Mouse (Mus musculus) megakaryocyte progenitor cell, adult 5-6 weeks (primary cell): ENCODE data around the gene Ggact. TPM values are rescaled to one million over a fixed set of nuclear protein-coding genes. Genes with fewer than 3 reads are reported as not detected.

Experiments used
- ATAC-seq: replicated peaks from 2 replicates; pipeline ENCODE4 v1.8.0; 2016; ENCODE audit warnings: mild to moderate bottlenecking, moderate TSS enrichment, inconsistent platforms; ENCODE audit not compliant: poor library complexity
- total RNA-seq, 2 experiments: library from RNA; stranded (forward) in 1 of 2; stranded (reverse) in 1 of 2; fragments of 157-497, 149-512 nt in 1 of 2; fragments of 200-1000 nt in 1 of 2; gene quantifications; 2 replicates each; pipeline versions ENCODE4 v1.2.3 to v1.2.4; 2015 to 2017

Ggact gene
- total RNA-seq, 2 experiments from 2014 or later, result 3.7 to 9.9 TPM

- ATAC-seq, result peak; percentile 90
Measured at GRCm38 (mm10) chr14:122766448-122766847, 147.1 kb downstream of the Ggact start.

Other genes with a start within 250 kb of the Ggact start
- 7.5 and 7.7 TPM in 2 replicates for gene Tmtc4, start 70.3 kb upstream of the Ggact start, total RNA-seq (2015)
- gene Tmtc4, start 70.3 kb upstream of the Ggact start, total RNA-seq (2017), result 8.1 and 8.3 TPM in 2 replicates